Mouse (Mus musculus) CH12.LX (cell line): ENCODE data around the gene Pald1.

ENCODE experiments used
- CTCF ChIP-seq, 2 experiments: IDR thresholded peaks in 1 of 2; conservative IDR thresholded peaks in 1 of 2; 2 replicates each; pipeline ENCODE4 v1.5.1; 2011 to 2012; ENCODE audit warnings: low read depth in 2 of 2, low read length in 2 of 2, improper control_type of control experiment in 1 of 2, inconsistent platforms in 1 of 2, mild to moderate bottlenecking in 1 of 2, moderate library complexity in 1 of 2
- ZNF384 ChIP-seq: IDR thresholded peaks from 2 replicates; pipeline ENCODE4 v1.6.1; 2012; ENCODE audit warnings: low read depth, low read length, improper control_type of control experiment, inconsistent platforms

GRCm38 (mm10) chr10:61369755-61370154 lies 13.6 kb downstream of the Pald1 start:
- no peak for TF ChIP-seq CTCF (conservative IDR thresholded peaks at IDR 0.05 in 1 of 2, IDR thresholded peaks at IDR 0.05 in 1 of 2; ENCODE audit: low read depth in 2 of 2, low read length in 2 of 2)
- TF ChIP-seq ZNF384, result no peak
